8 mouse cellular contexts compared by ENCODE assay signal in the genomic region with DNA sequence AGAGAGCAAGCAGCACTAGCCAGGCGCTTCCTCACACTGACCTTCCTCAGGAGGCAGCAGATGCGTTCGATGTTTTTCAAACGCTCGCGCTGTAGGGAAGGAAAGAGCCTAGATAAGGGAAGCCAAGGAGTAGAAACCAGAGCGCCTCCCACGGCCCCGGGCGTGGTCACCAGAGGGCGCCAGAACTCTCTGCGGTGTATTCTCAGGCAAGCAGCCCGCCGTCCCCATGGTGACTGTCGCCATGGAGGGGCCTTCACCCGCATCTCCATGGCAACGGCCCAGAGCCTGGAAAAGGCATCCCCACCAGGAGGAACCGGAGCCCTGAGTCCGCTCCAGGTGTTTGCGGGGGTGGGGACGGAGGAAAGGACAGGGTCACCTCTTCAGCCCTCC. TPM values are rescaled to one million over a fixed set of nuclear protein-coding genes. Genes with fewer than 3 reads are reported as not detected.
DNase-seq lines count a peak whose midpoint lies in the region; ATAC-seq and TF ChIP-seq lines count a peak whose summit lies in the region.

No protein-coding gene starts in this region.

- H3K4me1 ChIP-seq in forebrain, embryonic 10.5 days: peaks cover 65% of the 10 kb centered on the region
- peaks cover 51% of the 10 kb centered on the region for H3K4me1 ChIP-seq in heart, embryonic 15.5 days (replicated peaks)
- H3K4me1 ChIP-seq in liver, embryonic 14.5 days (replicated peaks; ENCODE audit: control insufficient read depth in 2 of 2, insufficient read depth in 2 of 2, low read length in 1 of 2): peaks cover 4 to 13% of the 10 kb centered on the region in 2 experiments
- H3K4me1 ChIP-seq in neural tube, embryonic 11.5 days (ENCODE audit: control insufficient read depth, insufficient read depth, low read length): peaks cover 39% of the 10 kb centered on the region
- peaks cover 6% of the 10 kb centered on the region; the same call in 1 of the 2 replicates for H3K4me1 ChIP-seq in stomach, postnatal 0 days (replicated peaks; ENCODE audit: control insufficient read depth, insufficient read depth)

- no peak for TF ChIP-seq EP300 in liver, embryonic 14.5 days (IDR thresholded peaks at IDR 0.05; ENCODE audit: low read depth)
- no peak for TF ChIP-seq EP300 in stomach, postnatal 0 days (optimal IDR thresholded peaks at IDR 0.05)

- 0 out of 2 replicates have a peak overlapping the region, but pooled peaks have one; percentile 10 for H3K4me2 ChIP-seq in heart, embryonic 15.5 days
- H3K4me2 ChIP-seq in liver, embryonic 14.5 days (ENCODE audit: low read depth): no peak overlapping the region
- H3K4me2 ChIP-seq in neural tube, embryonic 11.5 days (ENCODE audit: low read depth): peak overlapping the region; percentile 98
- H3K4me2 ChIP-seq in stomach, postnatal 0 days (replicated peaks; ENCODE audit: low read depth): no peak overlapping the region

- H3K27me3 ChIP-seq in forebrain, embryonic 10.5 days (ENCODE audit: poor library complexity, severe bottlenecking): peaks cover 26% of the 10 kb centered on the region; the same call in 1 of the 2 replicates
- H3K27me3 ChIP-seq in heart, embryonic 15.5 days: peaks cover 15% of the 10 kb centered on the region; the same call in 1 of the 2 replicates
- H3K27me3 ChIP-seq in liver, embryonic 14.5 days (ENCODE audit: control insufficient read depth, insufficient read depth, low read length): no peaks in the 10 kb centered on the region; the same call in none of the 2 replicates
- H3K27me3 ChIP-seq in neural tube, embryonic 11.5 days (ENCODE audit: control insufficient read depth, insufficient read depth, low read length): no peaks in the 10 kb centered on the region
- H3K27me3 ChIP-seq in stomach, postnatal 0 days (ENCODE audit: control insufficient read depth, insufficient read depth, low read length): no peaks in the 10 kb centered on the region

- peak; percentile 63 for ATAC-seq in heart, embryonic 15.5 days (replicated peaks; ENCODE audit: insufficient number of reproducible peaks, insufficient read depth, low FRiP score, low read depth)
- peak; percentile 69 for ATAC-seq in liver, embryonic 14.5 days (ENCODE audit: insufficient read depth)
- ATAC-seq in neural tube, embryonic 11.5 days (ENCODE audit: insufficient read depth, low FRiP score, low TSS enrichment): peak; percentile 68
- ATAC-seq in stomach, postnatal 0 days (ENCODE audit: low FRiP score, low TSS enrichment): peak; percentile 58

- H3K4me3 ChIP-seq in forebrain, embryonic 10.5 days: peak overlapping the region; percentile 70
- H3K4me3 ChIP-seq in heart, embryonic 15.5 days: 0 out of 2 replicates have a peak overlapping the region, but pooled peaks have one; percentile 1
- H3K4me3 ChIP-seq in liver, embryonic 14.5 days (ENCODE audit: insufficient read depth in 1 of 2, low read depth in 2 of 2, low read length in 2 of 2): no peak overlapping the region
- peak overlapping the region; percentile 15; the same call in 1 of the 2 replicates for H3K4me3 ChIP-seq in neural tube, embryonic 11.5 days (ENCODE audit: low read depth, low read length)
- no peak overlapping the region for H3K4me3 ChIP-seq in stomach, postnatal 0 days (ENCODE audit: low read depth, low read length)

- H3K9ac ChIP-seq in heart, embryonic 15.5 days: no peak overlapping the region
- no peak overlapping the region for H3K9ac ChIP-seq in liver, embryonic 14.5 days (replicated peaks)
- H3K9ac ChIP-seq in neural tube, embryonic 11.5 days (ENCODE audit: low read length): no peak overlapping the region; the same call in 1 of the 2 replicates
- H3K9ac ChIP-seq in stomach, postnatal 0 days (ENCODE audit: low read length): no peak overlapping the region

- TF ChIP-seq CTCF in liver, embryonic 14.5 days (IDR thresholded peaks at IDR 0.05; ENCODE audit: low read depth): peak; percentile 94
- peak; percentile 96 for TF ChIP-seq CTCF in stomach, postnatal 0 days (IDR thresholded peaks at IDR 0.05; ENCODE audit: low read depth)

- DNase-seq in CD4-positive helper T cell, adult 2 months (ENCODE audit: low read depth, low spot score): peak; percentile 86
- DNase-seq in brain, embryonic 18.5 days (ENCODE audit: low read depth, low spot score): peak; percentile 82
- DNase-seq in forebrain, embryonic 10.5 days (ENCODE audit: extremely low spot score, low spot score): peak; percentile 97
- peak; percentile 95 to 96 for DNase-seq in kidney, postnatal 25 days
- DNase-seq in liver, embryonic 14.5 days (ENCODE audit: low read depth in 3 of 3, low spot score in 3 of 3): peak; percentile 68 to 72 (median 69)
- DNase-seq in neural tube, embryonic 11.5 days (ENCODE audit: low spot score): peak; percentile 96
- DNase-seq in stomach, postnatal 0 days (ENCODE audit: low spot score): peak; percentile 96

- WGBS in forebrain, embryonic 10.5 days: under 1% methylated on average over 21 of the region's 21 CpGs
- under 1% methylated on average over 21 of the region's 21 CpGs for WGBS in heart, embryonic 15.5 days
- under 1% methylated on average over 21 of the region's 21 CpGs for WGBS in liver, embryonic 14.5 days (ENCODE audit: insufficient replicate concordance)
- WGBS in neural tube, embryonic 11.5 days: under 1% methylated on average over 21 of the region's 21 CpGs
- under 1% methylated on average over 21 of the region's 21 CpGs for WGBS in stomach, postnatal 0 days

- peak overlapping the region; percentile 9; the same call in 1 of the 2 replicates for H3K27ac ChIP-seq in forebrain, embryonic 10.5 days
- H3K27ac ChIP-seq in heart, embryonic 15.5 days: no peak overlapping the region
- H3K27ac ChIP-seq in liver, embryonic 14.5 days: no peak overlapping the region
- no peak overlapping the region for H3K27ac ChIP-seq in neural tube, embryonic 11.5 days (ENCODE audit: low read depth, low read length)
- H3K27ac ChIP-seq in stomach, postnatal 0 days (replicated peaks): no peak overlapping the region

- H3K36me3 ChIP-seq in forebrain, embryonic 10.5 days (replicated peaks): peaks cover 45% of the 10 kb centered on the region
- H3K36me3 ChIP-seq in heart, embryonic 15.5 days: peaks cover 28% of the 10 kb centered on the region
- no peaks in the 10 kb centered on the region for H3K36me3 ChIP-seq in liver, embryonic 14.5 days (replicated peaks; ENCODE audit: control insufficient read depth, insufficient read depth, low read depth)
- peaks cover 4% of the 10 kb centered on the region for H3K36me3 ChIP-seq in neural tube, embryonic 11.5 days (ENCODE audit: control insufficient read depth, insufficient read depth, low read length)
- H3K36me3 ChIP-seq in stomach, postnatal 0 days (ENCODE audit: control insufficient read depth, insufficient read depth, low read length): peaks cover 18% of the 10 kb centered on the region

- H3K9me3 ChIP-seq in forebrain, embryonic 10.5 days: no peaks in the 10 kb centered on the region
- H3K9me3 ChIP-seq in heart, embryonic 15.5 days (replicated peaks): no peaks in the 10 kb centered on the region
- H3K9me3 ChIP-seq in liver, embryonic 14.5 days (ENCODE audit: control insufficient read depth, low read length): no peaks in the 10 kb centered on the region
- no peaks in the 10 kb centered on the region for H3K9me3 ChIP-seq in neural tube, embryonic 11.5 days (ENCODE audit: control insufficient read depth, low read length)
- H3K9me3 ChIP-seq in stomach, postnatal 0 days (ENCODE audit: control insufficient read depth, low read length): no peaks in the 10 kb centered on the region

RNA-seq across cellular contexts. Expression of a gene that starts 4.1 kb away (rescaled TPM):
- polyA plus RNA-seq in forebrain, embryonic 10.5 days (2016; fragmentation: Nextera tagmentation; extraction: Ambion mirVana): 33.2 and 34.2 TPM in 2 replicates
- 2.9 and 5.7 TPM in 2 replicates for polyA plus RNA-seq in heart, embryonic 15.5 days (2015; fragmentation: Nextera tagmentation; extraction: Ambion mirVana)
- 0.63 and 1.0 TPM in 2 replicates for polyA plus RNA-seq in liver, embryonic 14.5 days (2012; rRNA removed)
- 0.50 and 0.73 TPM in 2 replicates for polyA plus RNA-seq in liver, embryonic 14.5 days (2014; fragmentation: Nextera tagmentation; extraction: Ambion mirVana)
- 110 and 127 TPM in 2 replicates for polyA plus RNA-seq in neural tube, embryonic 11.5 days (2014; fragmentation: Nextera tagmentation; extraction: Ambion mirVana)
- 5.6 and 7.1 TPM in 2 replicates for polyA plus RNA-seq in stomach, postnatal 0 days (2015; fragmentation: Nextera tagmentation; extraction: Ambion mirVana)

RNA-seq across cellular contexts. Expression of a gene that starts 5.9 kb away (rescaled TPM):
- polyA plus RNA-seq in forebrain, embryonic 10.5 days (2016; fragmentation: Nextera tagmentation; extraction: Ambion mirVana): 67.1 and 74.2 TPM in 2 replicates
- polyA plus RNA-seq in heart, embryonic 15.5 days (2015; fragmentation: Nextera tagmentation; extraction: Ambion mirVana): 82.0 and 92.3 TPM in 2 replicates
- polyA plus RNA-seq in liver, embryonic 14.5 days (2012; rRNA removed): 34.7 and 37.0 TPM in 2 replicates
- polyA plus RNA-seq in liver, embryonic 14.5 days (2014; fragmentation: Nextera tagmentation; extraction: Ambion mirVana): 58.6 and 60.0 TPM in 2 replicates
- polyA plus RNA-seq in neural tube, embryonic 11.5 days (2014; fragmentation: Nextera tagmentation; extraction: Ambion mirVana): 80.4 and 88.0 TPM in 2 replicates
- polyA plus RNA-seq in stomach, postnatal 0 days (2015; fragmentation: Nextera tagmentation; extraction: Ambion mirVana): 128 and 131 TPM in 2 replicates

RNA-seq across cellular contexts. Expression of a gene that starts 8.9 kb away (rescaled TPM):
- 0.47 and 1.7 TPM in 2 replicates for polyA plus RNA-seq in forebrain, embryonic 10.5 days (2016; fragmentation: Nextera tagmentation; extraction: Ambion mirVana)
- 3.0 and 4.5 TPM in 2 replicates for polyA plus RNA-seq in heart, embryonic 15.5 days (2015; fragmentation: Nextera tagmentation; extraction: Ambion mirVana)
- 0.18 and 0.21 TPM in 2 replicates for polyA plus RNA-seq in liver, embryonic 14.5 days (2012; rRNA removed)
- polyA plus RNA-seq in liver, embryonic 14.5 days (2014; fragmentation: Nextera tagmentation; extraction: Ambion mirVana): 0.25 and 0.28 TPM in 2 replicates
- 1.8 and 2.0 TPM in 2 replicates for polyA plus RNA-seq in neural tube, embryonic 11.5 days (2014; fragmentation: Nextera tagmentation; extraction: Ambion mirVana)
- 10.4 and 11.4 TPM in 2 replicates for polyA plus RNA-seq in stomach, postnatal 0 days (2015; fragmentation: Nextera tagmentation; extraction: Ambion mirVana)

RNA-seq across cellular contexts. Expression of a gene that starts 12.6 kb away (rescaled TPM):
- 253 and 255 TPM in 2 replicates for polyA plus RNA-seq in forebrain, embryonic 10.5 days (2016; fragmentation: Nextera tagmentation; extraction: Ambion mirVana)
- 208 and 236 TPM in 2 replicates for polyA plus RNA-seq in heart, embryonic 15.5 days (2015; fragmentation: Nextera tagmentation; extraction: Ambion mirVana)
- polyA plus RNA-seq in liver, embryonic 14.5 days (2012; rRNA removed): 50.6 and 58.8 TPM in 2 replicates
- polyA plus RNA-seq in liver, embryonic 14.5 days (2014; fragmentation: Nextera tagmentation; extraction: Ambion mirVana): 76.2 and 84.8 TPM in 2 replicates
- 250 and 266 TPM in 2 replicates for polyA plus RNA-seq in neural tube, embryonic 11.5 days (2014; fragmentation: Nextera tagmentation; extraction: Ambion mirVana)
- polyA plus RNA-seq in stomach, postnatal 0 days (2015; fragmentation: Nextera tagmentation; extraction: Ambion mirVana): 183 and 194 TPM in 2 replicates

RNA-seq across cellular contexts. Expression of a gene that starts 24.1 kb away (rescaled TPM):
- 26.4 and 27.5 TPM in 2 replicates for polyA plus RNA-seq in forebrain, embryonic 10.5 days (2016; fragmentation: Nextera tagmentation; extraction: Ambion mirVana)
- polyA plus RNA-seq in heart, embryonic 15.5 days (2015; fragmentation: Nextera tagmentation; extraction: Ambion mirVana): 17.1 and 21.8 TPM in 2 replicates
- 2.3 and 3.5 TPM in 2 replicates for polyA plus RNA-seq in liver, embryonic 14.5 days (2012; rRNA removed)
- polyA plus RNA-seq in liver, embryonic 14.5 days (2014; fragmentation: Nextera tagmentation; extraction: Ambion mirVana): 1.3 and 1.6 TPM in 2 replicates
- polyA plus RNA-seq in neural tube, embryonic 11.5 days (2014; fragmentation: Nextera tagmentation; extraction: Ambion mirVana): 40.2 and 43.5 TPM in 2 replicates
- polyA plus RNA-seq in stomach, postnatal 0 days (2015; fragmentation: Nextera tagmentation; extraction: Ambion mirVana): 8.7 and 8.8 TPM in 2 replicates

Comparison
In these comparisons a context has a peak if more than half of its experiments do, and no peak if none do; other contexts are left out.
1. H3K4me3 ChIP-seq: peak in forebrain, embryonic 10.5 days (single experiment), heart, embryonic 15.5 days (single experiment) and neural tube, embryonic 11.5 days (single experiment); none in liver, embryonic 14.5 days (0 of 2) and stomach, postnatal 0 days (single experiment).
2. H3K4me2 ChIP-seq: peak in heart, embryonic 15.5 days (single experiment) and neural tube, embryonic 11.5 days (single experiment); none in liver, embryonic 14.5 days (single experiment) and stomach, postnatal 0 days (single experiment).
3. Peak in every context shown above with its lines, with median percentiles within 50 percentile points of each other: DNase-seq and ATAC-seq.